Mouse (Mus musculus) lung, adult 2 months (tissue): ENCODE measurements at regions not wholly inside any gene's neighbourhood (a gene's known extent, or its start where the extent isn't known, plus 50 kb on each side); places are given as distances from the start of the nearest gene placed in this dataset.

Experiments
- CTCF ChIP-seq: fragments of 200-500 bp; IDR thresholded peaks from 2 replicates; pipeline ENCODE4 v1.5.1; 2011; ENCODE audit warnings: mild to moderate bottlenecking, low read length, control low read depth; ENCODE audit not compliant: insufficient read depth
- POLR2A ChIP-seq: fragments of 200-500 bp; IDR thresholded peaks from 2 replicates; pipeline ENCODE4 v1.6.1; 2011; ENCODE audit warnings: low read depth, mild to moderate bottlenecking, control low read depth, low read length, borderline replicate concordance; ENCODE audit errors: extremely low read depth

DNA sequence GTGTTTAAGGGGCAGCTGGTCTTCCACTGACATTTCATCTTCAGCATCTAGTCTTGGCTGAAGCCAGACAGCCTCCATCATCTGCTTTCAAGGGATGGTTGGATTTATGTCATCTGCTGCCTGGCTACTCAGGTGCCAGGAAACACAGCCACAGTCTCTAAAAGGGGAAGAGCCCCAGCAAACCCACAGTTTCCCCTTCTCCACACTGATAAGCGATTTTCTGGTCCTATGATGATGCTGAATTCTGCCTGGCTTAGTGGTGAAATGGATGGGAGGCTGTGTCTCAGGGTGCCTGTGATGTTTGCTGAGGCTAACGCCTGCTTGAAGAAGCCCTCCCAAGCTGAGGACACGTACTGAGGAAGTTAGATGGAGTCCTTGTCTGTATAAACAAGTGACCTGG, 160.5 kb downstream of the Unc5cl start:
- TF ChIP-seq CTCF (no peak), POLR2A (no peak)
